Mouse (Mus musculus): ENCODE measurements around the gene Trim72.

Trim72 gene

DNA sequence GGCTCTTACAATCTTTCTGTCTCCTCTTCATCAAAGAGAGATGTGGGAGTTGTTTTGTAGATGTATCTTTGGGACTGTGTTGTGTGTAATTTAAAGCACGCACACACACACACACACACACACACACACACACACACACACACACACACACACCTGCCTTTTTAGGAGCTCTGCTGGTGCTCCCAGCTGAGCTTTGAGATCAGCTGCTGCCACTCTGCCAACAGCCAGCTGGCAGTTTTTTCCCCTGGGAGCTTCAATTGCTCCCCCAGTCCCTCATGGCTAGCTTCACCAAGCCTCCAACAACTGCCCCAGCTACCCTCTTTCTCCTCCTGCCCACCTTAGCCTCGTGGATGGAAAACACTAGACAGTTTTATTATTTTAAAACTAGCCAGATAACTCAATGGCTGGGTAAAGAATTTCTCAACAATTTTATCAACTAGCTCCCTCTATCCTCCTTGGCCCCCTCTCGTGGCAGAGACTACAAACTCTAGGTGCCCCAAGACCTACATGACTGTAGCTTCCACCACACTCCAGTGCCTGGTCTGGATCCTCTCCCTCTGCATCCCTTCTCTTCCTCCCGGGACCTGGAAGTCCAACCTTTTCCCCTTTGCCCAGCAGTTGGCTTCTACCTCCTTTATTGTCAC lies 40.5 kb downstream of the Trim72 start:
- in situ Hi-C loops (cut with MboI; ENCODE audit: unreplicated experiment in 2 of 2) = loop anchor here in 1 of 2 experiments (10.0 kb wide), 1 partner anchor 51 kb away; no protein-coding TSS in a partner anchor

DNA sequence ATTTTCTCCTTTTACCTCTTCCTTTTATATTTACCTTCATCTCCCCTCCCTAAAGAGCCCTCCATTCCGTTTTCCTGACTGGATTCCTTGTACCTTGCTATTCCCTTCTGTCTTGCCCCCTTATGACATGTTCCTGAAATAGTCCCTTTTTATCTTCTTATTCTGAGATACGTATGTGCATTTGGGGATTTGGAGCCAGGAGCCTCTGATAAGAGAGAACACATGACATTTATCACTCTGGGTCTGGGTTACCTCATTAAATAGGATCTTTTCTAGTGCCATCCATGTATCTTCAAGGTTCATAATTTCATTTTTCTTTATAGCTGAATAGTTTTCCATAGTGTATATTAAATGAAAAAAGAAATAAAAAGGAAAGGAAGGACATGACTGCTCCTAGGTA lies 41.9 kb downstream of the Trim72 start:
- in situ Hi-C loops (cut with MboI; ENCODE audit: unreplicated experiment in 2 of 2) = loop anchor here in 1 of 2 experiments (10.0 kb wide), 1 partner anchor 49 kb away; no protein-coding TSS in a partner anchor

DNA sequence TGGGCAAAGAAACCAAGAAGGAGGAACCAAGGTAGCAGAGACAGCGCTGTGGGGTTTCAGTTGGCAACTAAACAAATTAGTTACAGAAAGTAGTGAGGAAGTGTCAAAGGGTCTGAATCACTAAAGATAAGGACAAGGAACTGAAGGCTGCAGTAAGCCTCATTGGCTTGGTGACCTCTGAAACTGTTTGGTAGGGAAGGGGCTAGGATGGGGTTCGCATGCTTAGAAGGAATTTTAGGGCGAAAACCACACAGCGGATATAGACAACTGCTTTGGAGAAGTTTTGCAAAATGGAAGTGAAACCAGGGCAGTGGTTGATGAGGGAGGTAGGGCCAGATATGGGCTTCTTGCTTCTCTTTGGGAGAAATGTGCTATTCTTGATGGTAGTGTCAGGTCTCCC lies 45.1 kb downstream of the Trim72 start:
- in situ Hi-C loops (cut with MboI; ENCODE audit: unreplicated experiment in 2 of 2) = loop anchor here in 1 of 2 experiments (10.0 kb wide), 1 partner anchor 46 kb away; no protein-coding TSS in a partner anchor

DNA sequence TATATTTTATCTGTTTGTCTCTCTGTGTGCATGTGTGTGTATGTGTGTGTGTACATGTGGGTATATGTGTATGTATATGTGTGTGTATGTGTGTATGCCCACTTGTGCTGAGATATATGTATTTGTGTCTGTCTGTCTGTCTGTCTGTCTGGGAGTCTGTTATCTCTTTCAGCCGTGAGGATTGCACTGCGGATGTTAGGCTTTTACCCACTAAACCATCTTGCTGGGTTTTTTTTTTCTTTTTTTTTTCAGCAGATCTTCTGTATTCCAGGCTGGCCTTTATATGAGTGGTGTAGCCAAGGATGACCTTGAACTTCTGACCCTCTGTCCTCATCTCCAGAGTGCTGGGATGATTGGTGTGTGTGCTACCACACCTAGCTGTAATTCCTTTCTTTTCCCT lies 45.5 kb downstream of the Trim72 start:
- in situ Hi-C loops (cut with MboI; ENCODE audit: unreplicated experiment in 2 of 2) = loop anchor here in 1 of 2 experiments (10.0 kb wide), 1 partner anchor 46 kb away; no protein-coding TSS in a partner anchor

DNA sequence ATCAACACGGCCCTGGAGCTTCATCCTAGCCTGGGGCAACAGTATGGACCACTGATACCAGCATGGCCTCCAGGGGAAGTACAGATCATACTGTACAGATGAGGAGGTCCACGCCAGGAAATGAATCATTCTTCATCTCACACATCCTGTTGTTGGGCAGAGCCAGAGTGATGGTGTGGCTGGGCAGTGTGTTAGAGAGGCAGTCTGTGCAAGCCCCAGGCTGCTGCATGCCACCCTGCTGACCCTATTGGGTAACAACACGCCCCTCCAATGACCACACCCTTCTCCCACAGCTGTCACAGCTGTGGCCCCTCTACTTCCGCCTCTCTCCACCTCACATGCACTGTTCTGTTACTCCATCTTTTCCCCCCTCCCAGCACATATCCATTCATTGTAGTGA lies 47.0 kb downstream of the Trim72 start:
- in situ Hi-C loops (cut with MboI; ENCODE audit: unreplicated experiment in 2 of 2) = no loop called here

DNA sequence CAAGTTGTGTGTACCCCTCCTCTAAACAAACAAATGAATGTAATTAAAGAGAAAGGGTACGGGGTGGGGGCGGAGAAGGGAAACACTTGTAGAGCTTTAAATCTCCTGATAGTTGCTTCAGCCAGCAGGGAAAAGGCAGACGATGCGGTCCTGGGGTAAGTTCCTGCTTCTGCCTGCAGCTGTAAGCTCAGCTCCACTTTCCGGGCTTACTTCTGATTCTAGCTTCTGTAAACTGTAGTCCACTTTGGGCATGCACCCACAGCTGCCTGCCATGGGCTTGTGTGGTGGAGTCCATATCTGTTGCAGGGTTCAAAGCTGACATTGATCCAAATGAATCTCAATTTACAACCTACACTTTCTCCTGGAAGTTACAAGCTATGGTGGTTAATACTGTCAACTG lies 49.3 kb downstream of the Trim72 start:
- in situ Hi-C loops (cut with MboI; ENCODE audit: unreplicated experiment in 2 of 2) = no loop called here

DNA sequence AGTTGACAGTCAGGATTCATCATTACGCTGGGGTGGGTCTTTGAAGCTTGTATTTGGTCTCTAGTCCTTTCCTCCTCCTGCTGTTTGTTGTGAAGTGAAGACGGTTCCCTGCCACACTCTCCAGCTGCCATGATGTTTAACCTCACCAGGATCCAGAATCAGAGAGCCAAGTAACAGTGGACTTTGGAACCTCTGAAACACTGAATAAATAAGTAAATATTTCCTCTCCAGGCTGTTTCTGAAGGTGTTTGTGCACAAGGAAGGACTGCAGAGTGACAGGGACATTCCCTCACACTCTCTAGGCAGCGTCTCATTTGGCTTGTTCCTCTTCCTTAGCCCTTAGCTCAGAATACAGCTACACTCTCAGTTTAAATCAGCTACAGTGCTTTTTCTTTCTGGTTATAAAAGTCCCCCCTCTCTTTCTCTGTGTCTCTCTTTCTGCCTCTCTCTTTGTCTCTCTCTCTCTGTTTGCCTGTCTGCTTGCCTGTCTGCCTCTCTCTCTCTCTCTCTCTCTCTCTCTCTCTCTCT lies 53.2 kb downstream of the Trim72 start:
- in situ Hi-C loops (cut with MboI; ENCODE audit: unreplicated experiment in 2 of 2) = no loop called here

DNA sequence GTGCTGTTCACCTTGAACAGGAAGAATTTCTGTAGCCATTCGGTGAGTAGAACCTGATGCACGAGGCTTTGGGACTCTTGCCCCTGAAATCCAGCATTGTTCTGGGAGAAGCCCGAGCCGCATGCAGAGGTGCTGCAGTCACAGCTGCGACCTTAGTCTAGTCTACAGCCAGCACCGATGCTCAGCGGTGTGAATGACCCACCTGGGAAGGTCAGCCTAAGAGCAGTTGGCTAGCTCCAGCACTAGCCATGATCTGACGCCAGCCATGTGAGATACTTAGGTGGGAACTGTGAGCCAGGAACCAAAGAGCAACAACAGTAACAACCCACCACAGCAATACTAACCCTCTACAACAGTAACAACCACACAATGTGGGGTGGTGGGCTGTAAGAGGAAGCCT lies 54.1 kb downstream of the Trim72 start:
- in situ Hi-C loops (cut with MboI; ENCODE audit: unreplicated experiment in 2 of 2) = no loop called here

- in situ Hi-C loops (cut with MboI; ENCODE audit: unreplicated experiment in 2 of 2) = no loop called here
These were observed 54.8 kb downstream of the Trim72 start for GRCm38 (mm10) chr7:128058576-128058975.

DNA sequence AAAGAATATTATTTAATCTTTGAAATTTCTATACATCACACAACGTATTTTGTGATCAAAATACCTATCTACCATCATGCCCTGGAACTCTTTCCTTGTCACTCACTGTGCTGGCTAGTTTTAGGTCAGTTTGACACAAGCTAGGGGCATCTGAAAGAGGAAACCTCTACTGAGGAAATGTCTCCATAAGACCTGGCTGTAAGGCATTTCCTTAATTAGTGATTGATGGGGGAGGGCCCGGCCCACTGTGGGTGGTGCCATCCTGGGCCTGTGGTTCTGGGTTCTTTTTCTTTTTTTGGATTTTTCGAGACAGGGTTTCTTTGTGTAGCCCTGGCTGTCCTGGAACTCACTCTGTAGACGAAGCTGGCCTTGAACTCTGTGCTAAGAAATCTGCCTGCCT lies 55.3 kb downstream of the Trim72 start:
- in situ Hi-C loops (cut with MboI; ENCODE audit: unreplicated experiment in 2 of 2) = no loop called here

Data from v-Abl transformed pro-B cells (cell line).